Mouse (Mus musculus) left cerebral cortex, adult 11 months (tissue): ENCODE data around the gene Ccr10.
A peak's percentile ranks its signal among the peaks of the same experiment; 100 is the strongest.
"Not testable (repeated sequence)": the region's sequence is repeated elsewhere in the genome, so short reads cannot be mapped to it uniquely, and the experiment has no call there.

Experiments used
- DNase-seq: peaks from one replicate; pipeline ENCODE4 v3.0.0; 2022; ENCODE audit warnings: low spot score

Gene Ccr10

GRCm38 (mm10) chr11:101171721-101172433 lies 3.4 kb downstream of the Ccr10 start:
- DNase-seq = peak; percentile 73

GRCm38 (mm10) chr11:101170811-101171610 lies 4.2 kb downstream of the Ccr10 start, which contains the start of gene Plekhh3:
Plekhh3 (minus strand) TSS chr11:101171351.
- peak; percentile 97 for DNase-seq

- DNase-seq = no peak
Observed at GRCm38 (mm10) chr11:101170354-101170810, 4.9 kb downstream of the Ccr10 start, which contains the start of gene Cntnap1. Cntnap1 (plus strand) TSS chr11:101170523.

GRCm38 (mm10) chr11:101169301-101170107 lies 5.7 kb downstream of the Ccr10 start:
- DNase-seq = no peak

- no peak for DNase-seq
Observed at GRCm38 (mm10) chr11:101168301-101168980, 6.8 kb downstream of the Ccr10 start.

GRCm38 (mm10) chr11:101167963-101168300 lies 7.3 kb downstream of the Ccr10 start:
- no peak for DNase-seq

GRCm38 (mm10) chr11:101167211-101167962 lies 7.9 kb downstream of the Ccr10 start:
- no peak for DNase-seq

GRCm38 (mm10) chr11:101166357-101166756 lies 8.9 kb downstream of the Ccr10 start:
- DNase-seq = no peak

GRCm38 (mm10) chr11:101164677-101165580 lies 10.3 kb downstream of the Ccr10 start:
- DNase-seq = no peak

- DNase-seq = no peak
Observed at GRCm38 (mm10) chr11:101164351-101164665, 10.9 kb downstream of the Ccr10 start.

- DNase-seq = no peak
Observed at GRCm38 (mm10) chr11:101163476-101164350, 11.5 kb downstream of the Ccr10 start.

GRCm38 (mm10) chr11:101162772-101163171 lies 12.5 kb downstream of the Ccr10 start:
- DNase-seq = no peak

- no peak for DNase-seq
Observed at GRCm38 (mm10) chr11:101162301-101162700, 12.9 kb downstream of the Ccr10 start.

GRCm38 (mm10) chr11:101161551-101161950 lies 13.7 kb downstream of the Ccr10 start:
- DNase-seq = no peak

- DNase-seq = not testable (repeated sequence)
Observed at GRCm38 (mm10) chr11:101160981-101161505, 14.2 kb downstream of the Ccr10 start.

- not testable (repeated sequence) for DNase-seq
Observed at GRCm38 (mm10) chr11:101160151-101160550, 15.1 kb downstream of the Ccr10 start.

- DNase-seq = peak; percentile 82
Observed at GRCm38 (mm10) chr11:101155728-101156371, 19.4 kb downstream of the Ccr10 start, which contains the start of gene Tubg2. Tubg2 (plus strand) TSS chr11:101155907.

- DNase-seq = no peak
Observed at GRCm38 (mm10) chr11:101155151-101155550, 20.1 kb downstream of the Ccr10 start.
